Mouse (Mus musculus) olfactory bulb, adult 2 months (tissue): ENCODE measurements around the gene Pex7.

Experiments
- CTCF ChIP-seq: fragments of 200-500 bp; IDR thresholded peaks from 2 replicates; pipeline ENCODE4 v1.5.1; 2012; ENCODE audit warnings: low read depth, mild to moderate bottlenecking, low read length, moderate library complexity; ENCODE audit not compliant: insufficient read depth
- POLR2A ChIP-seq: fragments of 200-500 bp; IDR thresholded peaks from 2 replicates; pipeline ENCODE4 v1.6.1; 2012; ENCODE audit warnings: mild to moderate bottlenecking, low read depth, low read length, moderate library complexity; ENCODE audit not compliant: insufficient read depth

DNA sequence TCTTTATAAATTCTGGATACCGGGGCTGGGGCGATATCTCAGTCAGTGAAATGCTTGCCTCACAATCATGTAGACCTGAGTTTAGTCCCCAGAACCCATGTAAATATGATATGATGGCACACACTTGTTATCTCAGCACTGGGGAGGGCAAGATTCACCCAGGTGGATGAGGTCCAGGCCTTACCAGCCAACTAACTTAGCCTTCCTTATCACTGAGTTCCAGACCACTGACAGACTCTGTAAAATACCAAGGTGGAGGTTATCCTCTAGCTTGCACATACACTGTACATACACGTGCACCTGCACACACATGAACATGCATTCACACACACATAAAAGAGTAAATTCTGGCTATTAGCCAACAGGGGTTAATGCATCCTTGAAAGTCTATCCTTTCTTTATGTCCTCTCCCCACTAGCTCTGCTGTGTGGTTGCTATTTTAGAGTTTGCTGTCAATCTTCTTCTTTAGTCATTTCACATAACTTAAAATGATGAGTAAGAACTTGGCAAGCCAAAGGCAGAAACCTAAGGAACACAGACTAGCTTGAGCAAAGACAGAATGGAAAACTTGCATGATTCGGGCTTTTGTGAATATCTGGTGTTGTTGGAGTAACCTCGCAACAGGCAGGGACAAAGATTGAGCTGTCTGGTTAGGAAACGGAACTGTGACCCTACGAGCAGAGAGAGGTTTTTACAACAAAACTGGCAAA lies 51.7 kb downstream of the Pex7 start:
- TF ChIP-seq CTCF (no peak), POLR2A (no peak)
